Mouse (Mus musculus): Measurements from ENCODE around the gene 4930583I09Rik.

Gene 4930583I09Rik

GRCm38 (mm10) chr17:64835928-64836327 is at the start of gene 4930583I09Rik:
Gene 4930583I09Rik (minus strand): TSS chr17:64836071.
- DNase-seq: peak; percentile 76

- DNase-seq: no peak
Measured at GRCm38 (mm10) chr17:64876111-64876510, 40.2 kb upstream of the 4930583I09Rik start.

DNA sequence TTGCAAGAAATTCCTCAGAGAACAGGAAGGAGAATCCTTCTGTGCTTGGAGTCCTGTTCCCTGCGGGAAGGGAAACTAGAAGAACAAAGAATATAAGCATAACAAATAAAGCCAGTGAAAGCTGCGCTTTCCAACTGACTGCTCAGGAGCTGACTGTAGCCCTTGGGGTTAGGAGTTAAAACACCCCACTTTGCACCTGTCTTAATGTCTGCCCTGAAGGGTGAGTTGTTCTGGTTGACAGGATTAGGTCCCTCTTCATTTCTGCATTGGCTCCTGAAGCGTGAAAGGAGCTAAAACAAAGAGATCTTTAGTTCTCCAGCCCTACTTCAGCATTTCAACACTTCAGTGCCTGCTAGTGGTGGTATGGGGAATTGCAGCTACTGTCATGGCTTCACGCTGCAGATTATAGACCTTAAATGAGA is 37.8 kb upstream of the 4930583I09Rik start:
- no peak for DNase-seq

DNA sequence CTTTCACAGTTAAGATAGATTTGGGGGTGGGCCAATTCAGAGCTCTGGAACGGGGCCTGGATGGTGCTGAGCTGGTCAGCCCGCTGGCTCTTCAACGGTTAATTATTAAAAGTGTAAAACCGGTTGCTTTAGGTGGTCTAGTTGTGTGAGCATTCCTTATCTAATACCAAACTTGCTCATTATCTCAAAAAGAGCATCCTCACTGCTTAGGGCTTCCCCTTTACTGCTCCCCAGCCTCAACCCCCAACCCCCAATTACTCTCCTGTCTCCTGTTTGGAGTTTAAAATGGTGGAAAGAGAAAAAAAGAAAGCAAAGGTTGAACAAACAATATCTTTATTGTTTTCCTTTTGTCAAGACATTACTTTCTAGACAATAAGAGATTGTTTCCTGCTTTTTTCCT is 27.9 kb upstream of the 4930583I09Rik start:
- DNase-seq: no peak

DNA sequence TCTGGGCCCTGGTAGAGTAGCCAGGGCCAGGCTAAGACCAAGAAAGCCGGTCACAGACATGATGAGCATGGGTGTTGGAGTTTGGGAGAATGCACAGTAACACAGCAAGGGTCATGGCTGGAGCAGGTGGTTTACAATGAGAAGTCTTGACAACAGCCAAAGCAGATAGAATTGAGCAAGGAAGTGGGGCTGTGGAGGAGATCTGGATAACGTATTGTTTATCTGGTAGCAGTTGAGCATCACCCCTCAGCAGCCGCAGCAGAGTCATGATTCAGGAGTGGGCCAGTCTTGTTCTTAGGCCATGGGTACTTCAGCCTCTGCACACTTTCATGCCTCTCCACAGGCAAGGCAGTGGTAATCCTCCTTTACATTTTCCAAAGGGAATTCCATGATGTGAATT is 25.1 kb upstream of the 4930583I09Rik start:
- DNase-seq: no peak

- DNase-seq: no peak
Measured at GRCm38 (mm10) chr17:64858848-64859247, 23.0 kb upstream of the 4930583I09Rik start.

GRCm38 (mm10) chr17:64848031-64848430 is 12.2 kb upstream of the 4930583I09Rik start:
- DNase-seq: no peak

DNA sequence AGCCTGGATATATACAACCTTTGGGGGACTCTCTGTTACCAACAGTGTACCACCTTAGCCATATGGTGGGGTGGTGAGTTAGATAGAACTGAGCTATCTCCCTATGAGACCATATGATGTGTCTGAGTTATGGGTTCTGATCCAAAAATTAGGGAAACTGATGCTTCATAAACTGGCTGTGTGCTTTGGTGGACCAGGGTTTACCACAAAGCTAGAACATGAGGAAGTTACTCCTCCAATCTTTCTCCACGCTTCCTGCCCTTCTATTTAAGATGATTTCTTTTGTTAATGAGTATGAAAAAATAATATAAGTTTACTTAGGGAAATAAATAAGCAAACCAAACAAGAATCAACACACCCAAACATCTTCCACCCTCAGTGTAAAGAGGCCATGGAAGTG is 10.8 kb upstream of the 4930583I09Rik start:
- DNase-seq: no peak

- peak; percentile 43 for DNase-seq
Measured at GRCm38 (mm10) chr17:64836892-64837291, 1.0 kb upstream of the 4930583I09Rik start.

- DNase-seq: no peak
Measured at GRCm38 (mm10) chr17:64836352-64836751, 481 bp upstream of the 4930583I09Rik start.

- DNase-seq: peak; percentile 41
Measured at GRCm38 (mm10) chr17:64833906-64834490, 1.9 kb downstream of the 4930583I09Rik start.

- DNase-seq: no peak
Measured at GRCm38 (mm10) chr17:64833071-64833470, 2.8 kb downstream of the 4930583I09Rik start.

GRCm38 (mm10) chr17:64827482-64827881 is 8.4 kb downstream of the 4930583I09Rik start:
- DNase-seq: peak; percentile 68

DNA sequence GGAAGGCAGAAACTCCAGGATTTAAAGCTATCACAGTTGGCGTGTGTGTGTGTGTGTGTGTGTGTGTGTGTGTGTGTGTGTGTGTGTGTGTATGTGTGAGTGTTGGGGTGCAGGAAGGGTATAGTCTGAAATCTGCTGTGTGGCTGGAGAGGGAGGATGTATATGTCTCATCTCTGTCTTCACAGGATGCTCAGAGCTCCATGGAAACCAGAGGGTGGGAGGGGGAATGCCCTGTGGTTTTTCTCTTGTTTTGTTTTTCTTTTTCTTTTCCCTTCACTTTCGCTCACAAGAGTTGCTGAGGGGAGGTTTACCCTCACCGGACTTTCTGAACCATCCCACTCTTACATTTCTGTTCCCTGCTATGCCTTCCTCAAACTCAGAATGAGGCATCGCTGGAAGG is 9.0 kb downstream of the 4930583I09Rik start:
- DNase-seq: peak; percentile 31

GRCm38 (mm10) chr17:64822561-64822960 is 13.3 kb downstream of the 4930583I09Rik start:
- peak; percentile 55 for DNase-seq

DNA sequence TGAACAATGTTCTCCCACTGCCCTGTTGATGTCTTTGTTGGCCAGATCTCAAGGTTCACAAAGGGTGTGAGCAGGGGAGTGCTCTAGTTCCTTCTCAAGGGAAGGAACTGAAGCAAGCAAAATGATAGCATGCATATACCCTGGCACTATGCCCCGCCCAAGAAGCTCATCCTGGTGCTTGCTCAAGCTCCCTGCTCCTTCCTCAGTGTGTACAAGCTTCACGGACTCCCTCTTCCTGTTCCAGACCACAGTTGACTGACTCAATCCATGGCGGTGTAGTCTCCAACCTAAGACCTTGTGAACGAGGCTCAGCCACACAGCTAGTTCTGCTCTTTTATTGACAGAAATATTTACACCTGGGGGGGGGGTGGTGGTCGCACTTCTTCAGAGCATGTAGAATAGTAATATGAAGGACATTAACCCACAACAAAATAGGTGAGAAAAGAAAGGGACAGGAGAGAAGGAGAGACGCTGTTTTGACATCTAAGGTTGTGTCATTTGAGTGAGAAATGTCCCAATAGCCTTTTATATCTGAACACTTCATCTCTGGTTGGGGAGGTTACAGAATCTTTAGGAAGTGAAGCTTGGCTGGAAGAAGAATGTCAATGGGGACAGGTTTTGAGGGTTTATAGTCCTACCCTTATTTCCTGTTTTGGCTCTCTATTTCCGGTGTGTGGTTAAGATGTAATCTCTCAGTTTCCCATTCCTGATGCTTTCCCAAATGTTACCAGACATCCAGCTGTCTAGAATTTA is 14.9 kb downstream of the 4930583I09Rik start:
- peak; percentile 82 for DNase-seq

- DNase-seq: no peak
Measured at GRCm38 (mm10) chr17:64816298-64816697, 19.6 kb downstream of the 4930583I09Rik start.

GRCm38 (mm10) chr17:64815806-64816205 is 20.1 kb downstream of the 4930583I09Rik start:
- DNase-seq: no peak

DNA sequence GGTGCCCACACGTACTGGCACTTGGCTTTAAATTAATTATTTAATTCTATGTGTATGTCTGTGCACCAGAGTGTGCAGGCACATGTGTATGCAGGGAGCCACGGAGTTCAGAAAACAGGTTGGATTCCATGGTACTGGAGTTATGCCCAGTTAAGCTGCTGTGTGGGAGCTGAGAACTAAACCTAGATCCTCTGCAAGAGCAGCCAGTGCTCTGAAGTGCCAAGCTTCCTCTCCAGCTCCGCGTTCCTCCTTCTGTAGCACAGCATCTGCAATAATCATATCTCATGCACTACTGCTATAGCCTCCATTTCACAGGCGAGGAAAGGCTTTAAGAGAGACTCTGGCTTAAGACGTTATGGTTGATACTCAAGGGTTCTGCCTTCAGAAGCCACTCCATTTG is 22.3 kb downstream of the 4930583I09Rik start:
- peak; percentile 14 for DNase-seq

DNA sequence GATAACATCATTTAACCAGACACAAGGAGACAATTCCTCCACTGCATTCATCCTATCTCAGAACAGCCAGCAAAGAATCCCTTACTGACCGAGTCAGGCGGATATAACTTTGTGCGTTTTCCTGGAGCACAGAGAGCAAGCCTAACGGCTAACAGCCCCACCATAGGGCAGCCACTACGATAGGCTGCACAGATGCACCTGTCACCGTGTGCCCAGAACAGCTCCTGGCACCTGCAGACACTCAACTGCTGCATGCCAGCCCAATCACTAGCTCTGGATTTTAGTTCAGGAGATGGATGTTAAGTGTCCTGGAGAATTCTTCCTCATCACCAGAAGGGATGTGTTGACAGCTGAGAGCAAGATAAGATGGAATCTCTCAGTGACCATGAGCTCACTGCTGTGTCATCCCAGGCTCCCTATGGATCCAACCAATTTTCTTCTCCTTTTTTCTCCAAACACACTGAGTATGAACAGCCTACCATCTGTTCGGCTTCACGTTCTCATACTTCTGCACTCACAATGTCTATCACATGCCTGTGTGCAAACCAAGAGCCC is 29.8 kb downstream of the 4930583I09Rik start:
- DNase-seq: peak; percentile 72

GRCm38 (mm10) chr17:64804375-64805124 is 31.3 kb downstream of the 4930583I09Rik start:
- DNase-seq: peak; percentile 74

DNA sequence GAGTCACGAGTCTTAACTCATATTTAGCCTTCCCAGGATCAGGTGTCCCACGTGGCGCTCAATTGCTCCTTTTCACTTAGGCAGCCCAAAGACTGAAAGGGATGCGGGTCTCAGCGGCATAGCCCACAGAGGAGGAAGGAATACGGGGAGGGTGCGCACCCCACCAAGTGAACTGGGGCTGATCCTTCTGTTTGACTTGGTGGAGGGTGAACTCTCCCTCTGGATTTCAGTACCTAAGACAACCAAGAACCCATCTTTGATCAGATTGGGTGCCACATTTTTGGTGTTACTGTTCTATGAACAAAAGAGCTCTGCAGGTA is 33.0 kb downstream of the 4930583I09Rik start:
- DNase-seq: peak; percentile 65

DNA sequence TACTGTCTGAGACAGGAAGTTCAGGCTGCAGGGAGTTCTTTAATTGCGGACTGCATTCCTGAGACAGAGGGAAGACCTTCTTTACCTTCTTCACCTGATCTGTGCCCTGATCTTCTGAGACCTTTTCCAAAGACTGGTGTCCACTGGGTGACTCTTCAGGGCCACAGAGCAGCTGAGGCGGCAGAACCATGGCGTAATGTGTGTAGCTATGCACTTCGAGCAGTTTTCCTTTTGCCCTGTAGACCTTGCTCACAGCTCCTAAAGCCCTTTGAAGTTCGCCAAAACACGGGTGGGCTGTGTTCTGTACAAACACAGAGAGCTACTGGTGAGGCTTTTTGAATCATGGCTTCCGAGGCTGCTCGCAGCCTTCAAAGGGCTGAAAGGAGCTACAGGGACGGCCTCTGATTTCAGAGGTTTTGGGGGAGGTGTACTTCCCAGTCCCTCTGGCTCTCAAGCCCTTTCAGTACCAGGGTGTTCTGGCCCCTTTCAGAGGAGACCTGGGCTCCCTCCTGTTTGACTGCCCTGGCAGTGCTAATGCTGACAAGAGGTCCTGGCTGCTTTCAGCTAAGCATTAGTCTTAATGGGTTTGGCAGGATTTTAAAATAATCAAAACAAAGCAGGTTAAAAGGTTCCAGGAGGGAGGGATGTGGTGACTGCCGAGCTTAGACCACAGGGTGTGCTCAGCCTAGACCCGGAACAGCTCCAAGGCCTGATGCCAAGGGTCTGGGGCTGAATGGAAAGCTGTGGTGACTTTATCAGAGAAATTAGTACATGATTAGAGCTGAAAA is 33.5 kb downstream of the 4930583I09Rik start:
- DNase-seq: peak; percentile 79

Data from heart, adult 11 months (tissue).